Comparison of ENCODE assay signal across 8 mouse cellular contexts in genomic region chr16:31493991-31494390, GRCm38 (mm10).
DNase-seq lines count a peak whose midpoint lies in the region; ATAC-seq and TF ChIP-seq lines count a peak whose summit lies in the region.
"Had no signal": no experiment of that assay in that cellular context is flagged by ENCODE, and none has a peak within 500 bp of the region (broad histone marks: within the 10 kb centered on the region; RNA-seq: fewer than 3 reads in every experiment).

No protein-coding gene starts in this region.

- no peak for TF ChIP-seq POLR2A in cortical plate, adult 2 months (IDR thresholded peaks at IDR 0.05; ENCODE audit: extremely low read depth, insufficient read depth, low read length)
- TF ChIP-seq POLR2A in thymus, adult 2 months (IDR thresholded peaks at IDR 0.05; ENCODE audit: control insufficient read depth, extremely low read depth, insufficient read depth, low read length, poor library complexity), result no peak

- no peak for TF ChIP-seq EP300 in liver, postnatal 0 days (IDR thresholded peaks at IDR 0.05; ENCODE audit: low read depth)
- peak; percentile 21; the same call in 1 of the 2 replicates for TF ChIP-seq EP300 in lung, postnatal 0 days (IDR thresholded peaks at IDR 0.05)

- 0 out of 2 replicates have a peak overlapping the region, but pooled peaks have one; percentile 6 for H3K4me2 ChIP-seq in liver, postnatal 0 days (ENCODE audit: low read depth, low read length)
- H3K4me2 ChIP-seq in liver, embryonic 11.5 days, result no peak overlapping the region
- no peak overlapping the region for H3K4me2 ChIP-seq in heart, embryonic 16.5 days (ENCODE audit: low read depth, low read length)
- no peak overlapping the region; the same call in 1 of the 2 replicates for H3K4me2 ChIP-seq in lung, postnatal 0 days (replicated peaks; ENCODE audit: low read depth, low read length)
- H3K4me2 ChIP-seq in intestine, postnatal 0 days (replicated peaks; ENCODE audit: low read depth), result no peak overlapping the region

- 62% methylated on average over 6 of the region's 6 CpGs for WGBS in liver, postnatal 0 days (ENCODE audit: insufficient replicate concordance)
- WGBS in liver, embryonic 11.5 days, result 76% methylated on average over 6 of the region's 6 CpGs
- 40% methylated on average over 6 of the region's 6 CpGs for WGBS in heart, embryonic 16.5 days
- WGBS in lung, postnatal 0 days, result 42% methylated on average over 6 of the region's 6 CpGs
- WGBS in thymus, adult 2 months, result 93% methylated on average over 6 of the region's 6 CpGs
- WGBS in intestine, postnatal 0 days, result 79% methylated on average over 6 of the region's 6 CpGs

- peak; percentile 30 for DNase-seq in liver, postnatal 0 days
- no peak for DNase-seq in liver, embryonic 11.5 days (ENCODE audit: low spot score)
- peak; percentile 89 for DNase-seq in lung, postnatal 0 days (ENCODE audit: low spot score)
- no peak for DNase-seq in thymus, adult 2 months

- H3K27me3 ChIP-seq in liver, postnatal 0 days (ENCODE audit: insufficient read depth, low read length), result no peaks in the 10 kb centered on the region
- no peaks in the 10 kb centered on the region; the same call in 1 of the 2 replicates for H3K27me3 ChIP-seq in liver, embryonic 11.5 days (replicated peaks; ENCODE audit: control insufficient read depth, insufficient read depth, low read length)
- no peaks in the 10 kb centered on the region for H3K27me3 ChIP-seq in heart, embryonic 16.5 days (ENCODE audit: control insufficient read depth, insufficient read depth, low read length)
- H3K27me3 ChIP-seq in lung, postnatal 0 days (replicated peaks; ENCODE audit: insufficient read depth, low read length), result no peaks in the 10 kb centered on the region
- H3K27me3 ChIP-seq in thymus, adult 2 months (ENCODE audit: control insufficient read depth, insufficient read depth, low read length), result no peaks in the 10 kb centered on the region
- H3K27me3 ChIP-seq in intestine, postnatal 0 days (replicated peaks; ENCODE audit: control insufficient read depth, insufficient read depth, low read length), result no peaks in the 10 kb centered on the region

- H3K27ac ChIP-seq in liver, postnatal 0 days (ENCODE audit: low read depth), result no peak overlapping the region
- no peak overlapping the region for H3K27ac ChIP-seq in liver, embryonic 11.5 days (ENCODE audit: low read depth, low read length)
- 0 out of 2 replicates have a peak overlapping the region, but pooled peaks have one; percentile 14 for H3K27ac ChIP-seq in cortical plate, adult 2 months (ENCODE audit: insufficient read depth, low read length)
- no peak overlapping the region for H3K27ac ChIP-seq in heart, embryonic 16.5 days (ENCODE audit: low read length)
- H3K27ac ChIP-seq in lung, postnatal 0 days (ENCODE audit: low read length), result peak overlapping the region; percentile 52; the same call in 1 of the 2 replicates
- H3K27ac ChIP-seq in thymus, adult 2 months (ENCODE audit: control insufficient read depth, insufficient read depth, low read length), result no peak overlapping the region
- no peak overlapping the region for H3K27ac ChIP-seq in intestine, postnatal 0 days (ENCODE audit: low read depth, low read length)

- H3K9me3 ChIP-seq in liver, postnatal 0 days (ENCODE audit: low read length), result no peaks in the 10 kb centered on the region
- H3K9me3 ChIP-seq in liver, embryonic 11.5 days (ENCODE audit: control insufficient read depth, low read length), result no peaks in the 10 kb centered on the region
- H3K9me3 ChIP-seq in heart, embryonic 16.5 days (replicated peaks; ENCODE audit: control insufficient read depth, low read length), result no peaks in the 10 kb centered on the region
- no peaks in the 10 kb centered on the region for H3K9me3 ChIP-seq in lung, postnatal 0 days (ENCODE audit: low read length)
- no peaks in the 10 kb centered on the region for H3K9me3 ChIP-seq in intestine, postnatal 0 days (ENCODE audit: control insufficient read depth)

- no peak for TF ChIP-seq CTCF in liver, postnatal 0 days (IDR thresholded peaks at IDR 0.05; ENCODE audit: low read depth)
- no peak for TF ChIP-seq CTCF in cortical plate, adult 2 months (IDR thresholded peaks at IDR 0.05; ENCODE audit: extremely low read depth, insufficient read depth, low read length)
- no peak for TF ChIP-seq CTCF in lung, postnatal 0 days (IDR thresholded peaks at IDR 0.05)
- TF ChIP-seq CTCF in thymus, adult 2 months (IDR thresholded peaks at IDR 0.05; ENCODE audit: borderline replicate concordance, control insufficient read depth, extremely low read depth, insufficient read depth, low read length, poor library complexity), result no peak
- no peak for TF ChIP-seq CTCF in intestine, postnatal 0 days (IDR thresholded peaks at IDR 0.05; ENCODE audit: low read depth)

- peak; percentile 80 for ATAC-seq in liver, postnatal 0 days
- no peak for ATAC-seq in liver, embryonic 11.5 days (replicated peaks; ENCODE audit: low FRiP score)
- ATAC-seq in heart, embryonic 16.5 days (replicated peaks; ENCODE audit: extremely low read depth, insufficient read depth, low FRiP score), result peak; percentile 49; the same call in 1 of the 2 replicates
- peak; percentile 93 for ATAC-seq in lung, postnatal 0 days
- no peak for ATAC-seq in intestine, postnatal 0 days

- no peaks in the 10 kb centered on the region for H3K36me3 ChIP-seq in liver, postnatal 0 days (replicated peaks; ENCODE audit: insufficient read depth, low read length)
- no peaks in the 10 kb centered on the region for H3K36me3 ChIP-seq in liver, embryonic 11.5 days (ENCODE audit: control insufficient read depth, insufficient read depth, low read length)
- no peaks in the 10 kb centered on the region for H3K36me3 ChIP-seq in heart, embryonic 16.5 days (ENCODE audit: control insufficient read depth, insufficient read depth)
- no peaks in the 10 kb centered on the region for H3K36me3 ChIP-seq in lung, postnatal 0 days (ENCODE audit: insufficient read depth, low read length)
- H3K36me3 ChIP-seq in thymus, adult 2 months (ENCODE audit: control insufficient read depth, insufficient read depth, low read length), result no peaks in the 10 kb centered on the region
- no peaks in the 10 kb centered on the region for H3K36me3 ChIP-seq in intestine, postnatal 0 days (ENCODE audit: control insufficient read depth, insufficient read depth)

- no peak overlapping the region for H3K4me3 ChIP-seq in liver, postnatal 0 days (ENCODE audit: low read depth, low read length)
- H3K4me3 ChIP-seq in liver, embryonic 11.5 days (ENCODE audit: low read depth, low read length), result no peak overlapping the region
- H3K4me3 ChIP-seq in cortical plate, adult 2 months (ENCODE audit: insufficient read depth, low read length), result no peak overlapping the region
- no peak overlapping the region for H3K4me3 ChIP-seq in heart, embryonic 16.5 days (ENCODE audit: low read length)
- no peak overlapping the region for H3K4me3 ChIP-seq in lung, postnatal 0 days (ENCODE audit: low read depth, low read length)
- no peak overlapping the region for H3K4me3 ChIP-seq in thymus, adult 2 months (ENCODE audit: control insufficient read depth, insufficient read depth, low read length)
- H3K4me3 ChIP-seq in intestine, postnatal 0 days (ENCODE audit: low read depth, low read length), result no peak overlapping the region
- H3K4me3 ChIP-seq: myocyte had no signal

- peaks cover 4% of the 10 kb centered on the region; the same call in 1 of the 2 replicates for H3K4me1 ChIP-seq in liver, postnatal 0 days (ENCODE audit: insufficient read depth)
- H3K4me1 ChIP-seq in liver, embryonic 11.5 days (replicated peaks; ENCODE audit: control insufficient read depth, insufficient read depth, low read length), result peaks cover 8% of the 10 kb centered on the region
- 0 out of 2 replicates have a peak, but pooled peaks cover 4% of the 10 kb centered on the region for H3K4me1 ChIP-seq in cortical plate, adult 2 months (ENCODE audit: control insufficient read depth, insufficient read depth, low read length)
- peaks cover 23% of the 10 kb centered on the region for H3K4me1 ChIP-seq in heart, embryonic 16.5 days (ENCODE audit: control insufficient read depth, insufficient read depth, low read length)
- no peaks in the 10 kb centered on the region; the same call in 1 of the 2 replicates for H3K4me1 ChIP-seq in lung, postnatal 0 days (ENCODE audit: insufficient read depth, low read depth, low read length)
- H3K4me1 ChIP-seq in thymus, adult 2 months (replicated peaks; ENCODE audit: control insufficient read depth, insufficient read depth, low read length), result no peaks in the 10 kb centered on the region
- H3K4me1 ChIP-seq in intestine, postnatal 0 days (replicated peaks; ENCODE audit: control insufficient read depth, insufficient read depth, low read length), result peaks cover 11% of the 10 kb centered on the region

- H3K9ac ChIP-seq in liver, postnatal 0 days (replicated peaks), result no peak overlapping the region
- H3K9ac ChIP-seq in liver, embryonic 11.5 days (ENCODE audit: low read depth, low read length), result no peak overlapping the region
- H3K9ac ChIP-seq in heart, embryonic 16.5 days (ENCODE audit: low read length), result no peak overlapping the region
- H3K9ac ChIP-seq in lung, postnatal 0 days (replicated peaks; ENCODE audit: low read depth), result no peak overlapping the region
- H3K9ac ChIP-seq in intestine, postnatal 0 days (ENCODE audit: low read depth, low read length), result no peak overlapping the region

Comparison
In these comparisons a context has a peak if more than half of its experiments do, and no peak if none do; other contexts are left out.
1. ATAC-seq: peak in liver, postnatal 0 days (single experiment), heart, embryonic 16.5 days (single experiment) and lung, postnatal 0 days (single experiment); none in liver, embryonic 11.5 days (single experiment) and intestine, postnatal 0 days (single experiment).
2. DNase-seq: peak in liver, postnatal 0 days (single experiment) and lung, postnatal 0 days (single experiment); none in liver, embryonic 11.5 days (single experiment) and thymus, adult 2 months (single experiment).
3. H3K27ac ChIP-seq: peak in cortical plate, adult 2 months (single experiment) and lung, postnatal 0 days (single experiment); none in liver, postnatal 0 days (single experiment), liver, embryonic 11.5 days (single experiment), heart, embryonic 16.5 days (single experiment), thymus, adult 2 months (single experiment) and intestine, postnatal 0 days (single experiment).